Mouse (Mus musculus): ENCODE measurements around the gene Gpr88. TPM values are rescaled to one million over a fixed set of nuclear protein-coding genes. Genes with fewer than 3 reads are reported as not detected.

Gpr88 gene
- polyA plus RNA-seq, 1 experiment: not detected

DNA sequence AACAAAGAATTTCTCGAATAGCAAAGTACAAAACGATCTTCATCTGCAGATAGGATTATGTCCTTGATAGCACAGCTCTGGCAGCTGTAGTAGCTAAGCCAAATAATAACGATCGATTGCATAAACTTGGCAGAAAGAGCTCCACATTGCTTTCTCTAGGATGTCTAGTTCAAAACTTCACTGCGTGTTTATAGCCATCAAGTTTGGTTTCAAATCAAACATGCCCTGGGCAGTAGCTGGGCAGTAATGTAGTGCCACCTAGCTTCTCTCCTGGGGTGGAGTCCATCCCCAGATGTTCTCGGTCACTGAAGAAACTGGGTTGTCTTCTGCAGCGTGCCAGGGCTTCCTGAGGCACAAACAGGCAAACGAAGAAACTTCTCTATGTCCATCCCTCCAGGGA is 44.1 kb downstream of the Gpr88 start:
- no peaks in the 10 kb centered on the region for H3K36me3 ChIP-seq (ENCODE audit: control insufficient read depth, insufficient read depth)
- H3ac ChIP-seq (ENCODE audit: control insufficient read depth, insufficient read length): no peak overlapping the region
- TF ChIP-seq POLR2A (IDR thresholded peaks at IDR 0.05; ENCODE audit: insufficient read length, low read depth): no peak
- TF ChIP-seq MYOD1 (IDR thresholded peaks at IDR 0.05; ENCODE audit: control insufficient read depth in 1 of 3, insufficient read length in 2 of 3, low read depth in 2 of 3): no peak
- TF ChIP-seq SRF (IDR thresholded peaks at IDR 0.05; ENCODE audit: control insufficient read depth, insufficient read length, low read depth): no peak
- no peak for TF ChIP-seq REST (IDR thresholded peaks at IDR 0.05; ENCODE audit: insufficient read depth, insufficient read length)
- no peak for TF ChIP-seq POLR2AphosphoS2 (IDR thresholded peaks at IDR 0.05; ENCODE audit: insufficient read length, low read depth)
- no peak for TF ChIP-seq MYOG (IDR thresholded peaks at IDR 0.05; ENCODE audit: control insufficient read depth in 1 of 3, insufficient read depth in 1 of 3, insufficient read length in 2 of 3, low read depth in 2 of 3)
- TF ChIP-seq E2F4 (IDR thresholded peaks at IDR 0.05; ENCODE audit: insufficient read depth): no peak
- TF ChIP-seq TCF12 (IDR thresholded peaks at IDR 0.05; ENCODE audit: insufficient read depth, poor library complexity, severe bottlenecking): no peak
- no peak for TF ChIP-seq TCF3 (IDR thresholded peaks at IDR 0.05; ENCODE audit: insufficient read length, low read depth)
- TF ChIP-seq USF1 (IDR thresholded peaks at IDR 0.05; ENCODE audit: low read depth): no peak
- TF ChIP-seq MAX (IDR thresholded peaks at IDR 0.05; ENCODE audit: low read depth): no peak
- no peak for TF ChIP-seq CEBPB (IDR thresholded peaks at IDR 0.05; ENCODE audit: insufficient read depth, poor library complexity, severe bottlenecking)
- H3K27me3 ChIP-seq (ENCODE audit: control insufficient read depth, insufficient read depth, insufficient read length): no peaks in the 10 kb centered on the region
- H3K79me2 ChIP-seq (ENCODE audit: control insufficient read depth, insufficient read depth): no peaks in the 10 kb centered on the region
- no peak overlapping the region for H3K4me3 ChIP-seq
- no peak overlapping the region for H3K4me2 ChIP-seq (ENCODE audit: low read depth)

- H3K27me3 ChIP-seq (ENCODE audit: control insufficient read depth, insufficient read depth, insufficient read length): no peaks in the 10 kb centered on the region
- H3ac ChIP-seq (ENCODE audit: control insufficient read depth, insufficient read length): no peak overlapping the region
- no peak overlapping the region for H3K4me3 ChIP-seq
- TF ChIP-seq TCF3 (IDR thresholded peaks at IDR 0.05; ENCODE audit: insufficient read length, low read depth) (no peak), MYOG (IDR thresholded peaks at IDR 0.05; ENCODE audit: control insufficient read depth in 1 of 3, insufficient read depth in 1 of 3, insufficient read length in 2 of 3, low read depth in 2 of 3) (no peak), MYOD1 (IDR thresholded peaks at IDR 0.05; ENCODE audit: control insufficient read depth in 1 of 3, insufficient read length in 2 of 3, low read depth in 2 of 3) (no peak), SRF (IDR thresholded peaks at IDR 0.05; ENCODE audit: control insufficient read depth, insufficient read length, low read depth) (no peak), POLR2AphosphoS2 (IDR thresholded peaks at IDR 0.05; ENCODE audit: insufficient read length, low read depth) (no peak), CEBPB (IDR thresholded peaks at IDR 0.05; ENCODE audit: insufficient read depth, poor library complexity, severe bottlenecking) (no peak), USF1 (IDR thresholded peaks at IDR 0.05; ENCODE audit: low read depth) (no peak), TCF12 (IDR thresholded peaks at IDR 0.05; ENCODE audit: insufficient read depth, poor library complexity, severe bottlenecking) (no peak)
- no peaks in the 10 kb centered on the region for H3K79me2 ChIP-seq (ENCODE audit: control insufficient read depth, insufficient read depth)
- no peak overlapping the region for H3K4me2 ChIP-seq (ENCODE audit: low read depth)
- H3K36me3 ChIP-seq (ENCODE audit: control insufficient read depth, insufficient read depth): no peaks in the 10 kb centered on the region
These were observed 46.9 kb downstream of the Gpr88 start for GRCm38 (mm10) chr3:116206306-116206834.

GRCm38 (mm10) chr3:116205346-116206219 is 47.7 kb downstream of the Gpr88 start:
- Histone ChIP-seq H3ac (ENCODE audit: control insufficient read depth, insufficient read length) (no peak overlapping the region), H3K79me2 (ENCODE audit: control insufficient read depth, insufficient read depth) (no peaks in the 10 kb centered on the region), H3K36me3 (ENCODE audit: control insufficient read depth, insufficient read depth) (no peaks in the 10 kb centered on the region), H3K27me3 (ENCODE audit: control insufficient read depth, insufficient read depth, insufficient read length) (no peaks in the 10 kb centered on the region), H3K4me2 (ENCODE audit: low read depth) (no peak overlapping the region), H3K4me3 (no peak overlapping the region)
- TF ChIP-seq MAX (IDR thresholded peaks at IDR 0.05; ENCODE audit: low read depth) (no peak), TCF3 (IDR thresholded peaks at IDR 0.05; ENCODE audit: insufficient read length, low read depth) (no peak), USF1 (IDR thresholded peaks at IDR 0.05; ENCODE audit: low read depth) (no peak), TCF12 (IDR thresholded peaks at IDR 0.05; ENCODE audit: insufficient read depth, poor library complexity, severe bottlenecking) (no peak), POLR2AphosphoS2 (IDR thresholded peaks at IDR 0.05; ENCODE audit: insufficient read length, low read depth) (no peak), MYOD1 (IDR thresholded peaks at IDR 0.05; ENCODE audit: control insufficient read depth in 1 of 3, insufficient read length in 2 of 3, low read depth in 2 of 3) (no peak), REST (IDR thresholded peaks at IDR 0.05; ENCODE audit: insufficient read depth, insufficient read length) (no peak), POLR2A (IDR thresholded peaks at IDR 0.05; ENCODE audit: insufficient read length, low read depth) (no peak)

DNA sequence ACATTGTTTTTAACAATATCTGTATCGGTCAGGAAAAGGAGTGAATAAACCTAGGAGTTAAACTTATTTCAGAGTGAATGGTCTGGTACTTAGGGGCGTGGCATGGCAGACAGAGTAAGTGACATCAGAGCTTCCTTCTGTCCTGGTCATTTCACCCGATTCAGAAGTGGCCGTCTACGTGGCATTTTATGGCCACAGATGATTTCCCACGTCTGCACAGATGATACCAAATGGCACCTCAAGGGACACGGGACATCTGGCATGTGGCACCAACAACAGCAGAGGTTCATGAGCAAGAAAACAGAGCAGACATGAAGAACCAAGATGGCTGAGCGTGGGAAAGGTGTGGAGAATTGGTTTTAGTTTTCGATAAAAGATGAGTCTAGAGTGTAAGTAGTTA is 48.7 kb downstream of the Gpr88 start:
- Histone ChIP-seq H3K4me3 (no peak overlapping the region), H3K4me2 (ENCODE audit: low read depth) (no peak overlapping the region), H3K36me3 (ENCODE audit: control insufficient read depth, insufficient read depth) (no peaks in the 10 kb centered on the region), H3K79me2 (ENCODE audit: control insufficient read depth, insufficient read depth) (no peaks in the 10 kb centered on the region), H3K27me3 (ENCODE audit: control insufficient read depth, insufficient read depth, insufficient read length) (no peaks in the 10 kb centered on the region), H3ac (ENCODE audit: control insufficient read depth, insufficient read length) (no peak overlapping the region)
- no peak for TF ChIP-seq REST (IDR thresholded peaks at IDR 0.05; ENCODE audit: insufficient read depth, insufficient read length)
- TF ChIP-seq USF1 (IDR thresholded peaks at IDR 0.05; ENCODE audit: low read depth): no peak

- Histone ChIP-seq H3K27me3 (ENCODE audit: control insufficient read depth, insufficient read depth, insufficient read length) (no peaks in the 10 kb centered on the region), H3K36me3 (ENCODE audit: control insufficient read depth, insufficient read depth) (no peaks in the 10 kb centered on the region), H3ac (ENCODE audit: control insufficient read depth, insufficient read length) (no peak overlapping the region), H3K4me3 (no peak overlapping the region), H3K4me2 (ENCODE audit: low read depth) (no peak overlapping the region), H3K79me2 (ENCODE audit: control insufficient read depth, insufficient read depth) (no peaks in the 10 kb centered on the region)
- TF ChIP-seq SRF (IDR thresholded peaks at IDR 0.05; ENCODE audit: control insufficient read depth, insufficient read length, low read depth): no peak
- no peak for TF ChIP-seq USF1 (IDR thresholded peaks at IDR 0.05; ENCODE audit: low read depth)
- TF ChIP-seq MYOG (IDR thresholded peaks at IDR 0.05; ENCODE audit: control insufficient read depth in 1 of 3, insufficient read depth in 1 of 3, insufficient read length in 2 of 3, low read depth in 2 of 3): no peak
- no peak for TF ChIP-seq CEBPB (IDR thresholded peaks at IDR 0.05; ENCODE audit: insufficient read depth, poor library complexity, severe bottlenecking)
- no peak for TF ChIP-seq REST (IDR thresholded peaks at IDR 0.05; ENCODE audit: insufficient read depth, insufficient read length)
- no peak for TF ChIP-seq E2F4 (IDR thresholded peaks at IDR 0.05; ENCODE audit: insufficient read depth)
- TF ChIP-seq POLR2AphosphoS2 (IDR thresholded peaks at IDR 0.05; ENCODE audit: insufficient read length, low read depth): no peak
- TF ChIP-seq TCF12 (IDR thresholded peaks at IDR 0.05; ENCODE audit: insufficient read depth, poor library complexity, severe bottlenecking): no peak
- TF ChIP-seq MYOD1 (IDR thresholded peaks at IDR 0.05; ENCODE audit: control insufficient read depth in 1 of 3, insufficient read length in 2 of 3, low read depth in 2 of 3): no peak
- no peak for TF ChIP-seq POLR2A (IDR thresholded peaks at IDR 0.05; ENCODE audit: insufficient read length, low read depth)
- TF ChIP-seq MAX (IDR thresholded peaks at IDR 0.05; ENCODE audit: low read depth): no peak
- no peak for TF ChIP-seq TCF3 (IDR thresholded peaks at IDR 0.05; ENCODE audit: insufficient read length, low read depth)
These were observed 49.4 kb downstream of the Gpr88 start for GRCm38 (mm10) chr3:116203942-116204341.
